Mouse (Mus musculus) v-Abl transformed pro-B cells (cell line): ENCODE results near the gene Scarb1.

Experiments
- in situ Hi-C, 2 experiments: fragments of 400-800 bp; cut with MboI; formaldehyde crosslinking; loops; one replicate each; pipeline ENCODE4 v1.15.1; 2025; ENCODE audit not compliant: unreplicated experiment in 2 of 2

The Scarb1 gene

GRCm38 (mm10) chr5:125337526-125337925 is 3.4 kb downstream of the Scarb1 start:
- in situ Hi-C loops: no loop called here

GRCm38 (mm10) chr5:125337012-125337411 is 3.9 kb downstream of the Scarb1 start:
- in situ Hi-C loops: no loop called here

GRCm38 (mm10) chr5:125333009-125333408 is 7.9 kb downstream of the Scarb1 start:
- in situ Hi-C loops: loop anchor here in 1 of 2 experiments (5.0 kb wide), 1 partner anchor 41 kb away; no protein-coding TSS in a partner anchor

GRCm38 (mm10) chr5:125332333-125332732 is 8.6 kb downstream of the Scarb1 start:
- in situ Hi-C loops: loop anchor here in 1 of 2 experiments (5.0 kb wide), 1 partner anchor 40 kb away; no protein-coding TSS in a partner anchor

- in situ Hi-C loops: loop anchor here in 1 of 2 experiments (5.0 kb wide), 1 partner anchor 40 kb away; no protein-coding TSS in a partner anchor
These were observed 9.1 kb downstream of the Scarb1 start for GRCm38 (mm10) chr5:125331811-125332210.

GRCm38 (mm10) chr5:125331094-125331493 is 9.8 kb downstream of the Scarb1 start:
- in situ Hi-C loops: loop anchor here in 1 of 2 experiments (5.0 kb wide), 1 partner anchor 39 kb away; no protein-coding TSS in a partner anchor

GRCm38 (mm10) chr5:125330656-125331055 is 10.2 kb downstream of the Scarb1 start:
- in situ Hi-C loops: loop anchor here in 1 of 2 experiments (5.0 kb wide), 1 partner anchor 38 kb away; no protein-coding TSS in a partner anchor

- in situ Hi-C loops: loop anchor here in 1 of 2 experiments (5.0 kb wide), 1 partner anchor 38 kb away; no protein-coding TSS in a partner anchor
These were observed 10.7 kb downstream of the Scarb1 start for GRCm38 (mm10) chr5:125330191-125330590.

GRCm38 (mm10) chr5:125327596-125328385 is 13.1 kb downstream of the Scarb1 start:
- in situ Hi-C loops: no loop called here

- in situ Hi-C loops: no loop called here
These were observed 14.5 kb downstream of the Scarb1 start for GRCm38 (mm10) chr5:125326351-125326750.

- in situ Hi-C loops: no loop called here
These were observed 15.0 kb downstream of the Scarb1 start for GRCm38 (mm10) chr5:125325931-125326330.

GRCm38 (mm10) chr5:125325285-125325684 is 15.6 kb downstream of the Scarb1 start:
- in situ Hi-C loops: no loop called here

GRCm38 (mm10) chr5:125323939-125324480 is 16.9 kb downstream of the Scarb1 start:
- in situ Hi-C loops: no loop called here

GRCm38 (mm10) chr5:125323128-125323527 is 17.8 kb downstream of the Scarb1 start:
- in situ Hi-C loops: no loop called here

GRCm38 (mm10) chr5:125321836-125322235 is 19.1 kb downstream of the Scarb1 start:
- in situ Hi-C loops: no loop called here

- in situ Hi-C loops: no loop called here
These were observed 21.7 kb downstream of the Scarb1 start for GRCm38 (mm10) chr5:125319057-125319800.

- in situ Hi-C loops: no loop called here
These were observed 22.9 kb downstream of the Scarb1 start for GRCm38 (mm10) chr5:125317953-125318352.

GRCm38 (mm10) chr5:125317296-125317695 is 23.6 kb downstream of the Scarb1 start:
- in situ Hi-C loops: no loop called here

GRCm38 (mm10) chr5:125316771-125317170 is 24.1 kb downstream of the Scarb1 start:
- in situ Hi-C loops: no loop called here

- in situ Hi-C loops: no loop called here
These were observed 25.8 kb downstream of the Scarb1 start for GRCm38 (mm10) chr5:125315110-125315509.

- in situ Hi-C loops: no loop called here
These were observed 26.9 kb downstream of the Scarb1 start for GRCm38 (mm10) chr5:125313991-125314390.
